8 mouse cellular contexts compared by ENCODE assay signal in the genomic region with DNA sequence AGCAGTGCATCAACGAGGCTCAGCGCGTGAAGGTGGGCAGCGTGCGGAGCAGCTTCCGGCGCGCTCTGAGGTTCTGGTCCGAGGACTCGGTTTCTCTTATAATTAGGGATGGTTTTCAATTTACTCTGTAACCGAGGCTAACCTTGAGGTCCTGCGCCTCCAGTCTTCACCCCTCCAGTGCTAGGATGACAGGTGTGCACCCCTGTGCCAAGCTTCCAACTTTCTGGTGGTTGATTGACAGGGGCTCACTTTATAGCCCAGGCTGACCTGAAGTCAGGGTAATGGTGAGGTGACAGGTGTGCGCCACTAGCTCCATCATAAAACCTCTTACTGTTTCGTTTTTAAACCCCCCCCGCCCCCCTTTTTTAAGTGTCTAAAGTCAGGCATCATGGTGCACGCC. TPM values are rescaled to one million over a fixed set of nuclear protein-coding genes. Genes with fewer than 3 reads are reported as not detected.
DNase-seq lines count a peak whose midpoint lies in the region; ATAC-seq and TF ChIP-seq lines count a peak whose summit lies in the region.

No protein-coding gene starts in this region.

- WGBS in heart, adult 2 months = 3% methylated on average over 16 of the region's 16 CpGs
- 7% methylated on average over 16 of the region's 16 CpGs for WGBS in forebrain, embryonic 14.5 days
- WGBS in liver, embryonic 15.5 days (ENCODE audit: insufficient replicate concordance) = 3% methylated on average over 16 of the region's 16 CpGs

- H3K9me3 ChIP-seq in forebrain, embryonic 14.5 days (replicated peaks; ENCODE audit: control insufficient read depth, low read length) = no peaks in the 10 kb centered on the region
- H3K9me3 ChIP-seq in liver, embryonic 15.5 days (replicated peaks) = no peaks in the 10 kb centered on the region

- H3K27ac ChIP-seq in heart, adult 2 months = peak overlapping the region; percentile 89
- H3K27ac ChIP-seq in forebrain, embryonic 14.5 days (ENCODE audit: low read depth, low read length) = no peak overlapping the region
- peak overlapping the region; percentile 71 for H3K27ac ChIP-seq in liver, embryonic 15.5 days (replicated peaks)

- TF ChIP-seq POLR2A in heart, adult 2 months (IDR thresholded peaks at IDR 0.05; ENCODE audit: insufficient read depth, low read depth, low read length) = no peak

- peak overlapping the region; percentile 92 for H3K4me2 ChIP-seq in forebrain, embryonic 14.5 days (ENCODE audit: low read length)
- H3K4me2 ChIP-seq in liver, embryonic 15.5 days = peak overlapping the region; percentile 82

- peak overlapping the region; percentile 82 for H3ac ChIP-seq in C2C12 (ENCODE audit: control insufficient read depth, insufficient read length, low read depth)

- no peak for TF ChIP-seq EP300 in heart, adult 2 months (IDR thresholded peaks at IDR 0.05; ENCODE audit: insufficient read depth, low read depth, low read length)

- no peaks in the 10 kb centered on the region for H3K27me3 ChIP-seq in heart, adult 2 months (ENCODE audit: control insufficient read depth, insufficient read depth, low read length)
- H3K27me3 ChIP-seq in C2C12 (ENCODE audit: control insufficient read depth, insufficient read depth, insufficient read length) = no peaks in the 10 kb centered on the region
- no peaks in the 10 kb centered on the region for H3K27me3 ChIP-seq in forebrain, embryonic 14.5 days (replicated peaks; ENCODE audit: control insufficient read depth, insufficient read depth, low read length)
- no peaks in the 10 kb centered on the region for H3K27me3 ChIP-seq in liver, embryonic 15.5 days

- intact Hi-C loops in heart, adult 2 months (cut with DNase I) = loop anchor here (1.0 to 2.0 kb wide), 2 partner anchors 20 to 50 kb away; partner anchors contain the start of genes Homer3 and Upf1
- intact Hi-C loops in heart, postnatal 10 days (cut with DNase I) = no loop called here

- no peaks in the 10 kb centered on the region for H3K36me3 ChIP-seq in heart, adult 2 months (ENCODE audit: control insufficient read depth, insufficient read depth, low read length)
- H3K36me3 ChIP-seq in C2C12 (ENCODE audit: control insufficient read depth, insufficient read depth) = peaks cover 13% of the 10 kb centered on the region
- peaks cover 51% of the 10 kb centered on the region for H3K36me3 ChIP-seq in forebrain, embryonic 14.5 days (ENCODE audit: control insufficient read depth, insufficient read depth, low read length)
- H3K36me3 ChIP-seq in liver, embryonic 15.5 days (replicated peaks) = peaks cover 55% of the 10 kb centered on the region

- H3K79me2 ChIP-seq in heart, adult 2 months (replicated peaks; ENCODE audit: control insufficient read depth, insufficient read depth, low read length) = peaks cover 3% of the 10 kb centered on the region
- peaks cover 51% of the 10 kb centered on the region for H3K79me2 ChIP-seq in C2C12 (ENCODE audit: control insufficient read depth, insufficient read depth)

- no peak for DNase-seq in heart, adult 2 months
- no peak for DNase-seq in heart, postnatal 10 days
- no peak for DNase-seq in forebrain, embryonic 14.5 days (ENCODE audit: low spot score)
- no peak for DNase-seq in embryo, embryonic 10 days (ENCODE audit: low spot score)
- DNase-seq in layer of hippocampus, postnatal 25 days (ENCODE audit: extremely low spot score in 1 of 2, low spot score in 1 of 2) = no peak
- DNase-seq in urinary bladder, adult 2 months (ENCODE audit: low spot score) = no peak

- no peak for TF ChIP-seq CTCF in heart, adult 2 months (IDR thresholded peaks at IDR 0.05)
- TF ChIP-seq CTCF in C2C12 (IDR thresholded peaks at IDR 0.05; ENCODE audit: control insufficient read depth, insufficient read depth, insufficient read length) = no peak

- H3K79me3 ChIP-seq in C2C12 (ENCODE audit: low read depth) = peaks cover 31% of the 10 kb centered on the region

- peak; percentile 40 for ATAC-seq in forebrain, embryonic 14.5 days
- ATAC-seq in liver, embryonic 15.5 days (ENCODE audit: insufficient read depth) = no peak

- H3K9ac ChIP-seq in heart, adult 2 months (ENCODE audit: low read depth, low read length) = peak overlapping the region; percentile 80
- peak overlapping the region; percentile 81 for H3K9ac ChIP-seq in forebrain, embryonic 14.5 days (ENCODE audit: low read length)
- peak overlapping the region; percentile 85 for H3K9ac ChIP-seq in liver, embryonic 15.5 days

- H3K4me3 ChIP-seq in heart, adult 2 months = peak overlapping the region; percentile 74
- H3K4me3 ChIP-seq in C2C12 (ENCODE audit: insufficient read depth, poor library complexity, severe bottlenecking) = peak overlapping the region; percentile 99
- peak overlapping the region; percentile 81 for H3K4me3 ChIP-seq in forebrain, embryonic 14.5 days (ENCODE audit: low read depth, low read length)
- peak overlapping the region; percentile 87 for H3K4me3 ChIP-seq in liver, embryonic 15.5 days (replicated peaks)

- H3K4me1 ChIP-seq in heart, adult 2 months (ENCODE audit: control insufficient read depth, insufficient read depth, low read length) = peaks cover 10% of the 10 kb centered on the region
- peaks cover 12% of the 10 kb centered on the region for H3K4me1 ChIP-seq in forebrain, embryonic 14.5 days (ENCODE audit: control insufficient read depth, insufficient read depth, low read length)
- peaks cover 40% of the 10 kb centered on the region for H3K4me1 ChIP-seq in liver, embryonic 15.5 days (replicated peaks)

TF ChIP-seq in C2C12, 6 proteins besides CTCF, POLR2A, EP300 and RAD21:
- TF ChIP-seq MYOG (IDR thresholded peaks at IDR 0.05; ENCODE audit: control insufficient read depth, extremely low read depth, insufficient read length) (no peak), MAX (IDR thresholded peaks at IDR 0.05) (no peak), FOSL1 (IDR thresholded peaks at IDR 0.05; ENCODE audit: insufficient read depth, low read length, poor library complexity, severe bottlenecking) (no peak), CEBPB (IDR thresholded peaks at IDR 0.05; ENCODE audit: low read depth) (no peak), USF1 (IDR thresholded peaks at IDR 0.05; ENCODE audit: low read depth) (no peak), MYOD1 (IDR thresholded peaks at IDR 0.05; ENCODE audit: control insufficient read depth, insufficient read length, low read depth) (no peak)

RNA-seq across cellular contexts. Expression of gene Cope, which starts 0.6 kb away (rescaled TPM):
- total RNA-seq in heart, adult 2 months (2021) = 100 to 1,000 TPM; 147 to 155 TPM
- 193 and 209 TPM in 2 replicates for polyA plus RNA-seq in heart, adult 2 months (2012; rRNA removed)
- 100 to 1,000 TPM; 160 to 173 TPM for total RNA-seq in heart, postnatal 10 days (2021)
- polyA plus RNA-seq in C2C12 (2012; fragmentation: generic; extraction: Trizol) = 158 TPM
- polyA plus RNA-seq in forebrain, embryonic 14.5 days (2014; fragmentation: Nextera tagmentation; extraction: Ambion mirVana) = 305 and 332 TPM in 2 replicates
- polyA plus RNA-seq in liver, embryonic 15.5 days (2015; fragmentation: Nextera tagmentation; extraction: Ambion mirVana) = 190 and 246 TPM in 2 replicates
- 100 to 1,000 TPM; 123 to 141 TPM for total RNA-seq in layer of hippocampus, postnatal 25 days (2021)
- 211 and 264 TPM in 2 replicates for polyA plus RNA-seq in urinary bladder, adult 2 months (2012; rRNA removed)

RNA-seq across cellular contexts. Expression of gene Ddx49, which starts 0.6 kb away (rescaled TPM):
- total RNA-seq in heart, adult 2 months (2021) = 10 to 100 TPM; 21.6 to 26.4 TPM
- 24.3 and 27.1 TPM in 2 replicates for polyA plus RNA-seq in heart, adult 2 months (2012; rRNA removed)
- 10 to 100 TPM; 33.1 to 33.5 TPM for total RNA-seq in heart, postnatal 10 days (2021)
- polyA plus RNA-seq in C2C12 (2012; fragmentation: generic; extraction: Trizol) = 136 TPM
- polyA plus RNA-seq in forebrain, embryonic 14.5 days (2014; fragmentation: Nextera tagmentation; extraction: Ambion mirVana) = 51.5 and 52.3 TPM in 2 replicates
- polyA plus RNA-seq in liver, embryonic 15.5 days (2015; fragmentation: Nextera tagmentation; extraction: Ambion mirVana) = 19.5 and 22.4 TPM in 2 replicates
- 10 to 100 TPM; 44.7 to 47.5 TPM for total RNA-seq in layer of hippocampus, postnatal 25 days (2021)
- polyA plus RNA-seq in urinary bladder, adult 2 months (2012; rRNA removed) = 35.1 and 35.2 TPM in 2 replicates

RNA-seq across cellular contexts. Expression of gene Cers1, which starts 12.7 kb away (rescaled TPM):
- total RNA-seq in heart, adult 2 months (2021) = under 1 TPM; 0.34 to 0.64 TPM
- 0.97 and 1.2 TPM in 2 replicates for polyA plus RNA-seq in heart, adult 2 months (2012; rRNA removed)
- under 1 TPM; 0.57 to 0.67 TPM for total RNA-seq in heart, postnatal 10 days (2021)
- polyA plus RNA-seq in C2C12 (2012; fragmentation: generic; extraction: Trizol) = 0.23 TPM
- 20.8 and 27.6 TPM in 2 replicates for polyA plus RNA-seq in forebrain, embryonic 14.5 days (2014; fragmentation: Nextera tagmentation; extraction: Ambion mirVana)
- 0.13 and 0.25 TPM in 2 replicates for polyA plus RNA-seq in liver, embryonic 15.5 days (2015; fragmentation: Nextera tagmentation; extraction: Ambion mirVana)
- 100 to 1,000 TPM; 117 to 122 TPM for total RNA-seq in layer of hippocampus, postnatal 25 days (2021)
- 1.3 and 2.1 TPM in 2 replicates for polyA plus RNA-seq in urinary bladder, adult 2 months (2012; rRNA removed)

RNA-seq across cellular contexts. Expression of gene Homer3, which starts 20.3 kb away (rescaled TPM):
- 1 to 10 TPM; 7.2 to 8.3 TPM for total RNA-seq in heart, adult 2 months (2021)
- 13.6 and 14.9 TPM in 2 replicates for polyA plus RNA-seq in heart, adult 2 months (2012; rRNA removed)
- 10 to 100 TPM; 25.6 to 28.2 TPM for total RNA-seq in heart, postnatal 10 days (2021)
- 66.5 TPM for polyA plus RNA-seq in C2C12 (2012; fragmentation: generic; extraction: Trizol)
- polyA plus RNA-seq in forebrain, embryonic 14.5 days (2014; fragmentation: Nextera tagmentation; extraction: Ambion mirVana) = 31.5 and 42.8 TPM in 2 replicates
- 4.9 and 5.9 TPM in 2 replicates for polyA plus RNA-seq in liver, embryonic 15.5 days (2015; fragmentation: Nextera tagmentation; extraction: Ambion mirVana)
- total RNA-seq in layer of hippocampus, postnatal 25 days (2021) = 10 to 100 TPM; 84.4 to 86.0 TPM
- polyA plus RNA-seq in urinary bladder, adult 2 months (2012; rRNA removed) = 34.4 and 37.9 TPM in 2 replicates

RNA-seq across cellular contexts. Expression of gene Gdf1, which starts 26.7 kb away (rescaled TPM):
- not detected for total RNA-seq in heart, adult 2 months (2021)
- polyA plus RNA-seq in heart, adult 2 months (2012; rRNA removed) = 0.14 TPM in 1 of 2 replicates, not detected in the other
- total RNA-seq in heart, postnatal 10 days (2021) = under 1 TPM in 1 of 2 experiments, not detected in 1; 0.20 TPM
- 0.16 TPM for polyA plus RNA-seq in C2C12 (2012; fragmentation: generic; extraction: Trizol)
- polyA plus RNA-seq in forebrain, embryonic 14.5 days (2014; fragmentation: Nextera tagmentation; extraction: Ambion mirVana) = 2.1 and 4.2 TPM in 2 replicates
- 0.10 and 0.26 TPM in 2 replicates for polyA plus RNA-seq in liver, embryonic 15.5 days (2015; fragmentation: Nextera tagmentation; extraction: Ambion mirVana)
- 10 to 100 TPM; 14.1 to 19.4 TPM for total RNA-seq in layer of hippocampus, postnatal 25 days (2021)
- polyA plus RNA-seq in urinary bladder, adult 2 months (2012; rRNA removed) = 0.74 and 1.3 TPM in 2 replicates
